Mouse (Mus musculus) gastrocnemius, adult 18-20 months (tissue): ENCODE data around the gene Cdkn2aipnl. TPM values are rescaled to one million over a fixed set of nuclear protein-coding genes. Genes with fewer than 3 reads are reported as not detected.

Source experiments
- DNase-seq: peaks from one replicate; pipeline ENCODE4 v3.0.0; 2021; ENCODE audit warnings: low spot score
- long read RNA-seq, 2 experiments: library from polyadenylated mRNA; stranded (forward); transcript quantifications; one replicate each; pipeline ENCODE4 v2.0.0; 2021
- total RNA-seq, 2 experiments: library from RNA; stranded (reverse); gene quantifications; 2 replicates each; pipeline ENCODE4 v1.2.3; 2021

Cdkn2aipnl gene
- total RNA-seq = 10 to 100 TPM; 24.3 to 27.2 TPM
- long read RNA-seq, experiment 1, transcript Cdkn2aipnl-201 (3 exons, 1,832 nt) = major isoform, 47 of 54 reads
- long read RNA-seq, experiment 1, partial matches to known transcripts = 5 of 54 reads
- long read RNA-seq, experiment 1, other reads (novel, unspliced or antisense) = 2 of 54 reads
- long read RNA-seq, experiment 2, transcript Cdkn2aipnl-201 (3 exons, 1,832 nt) = major isoform, 57 of 72 reads
- long read RNA-seq, experiment 2, partial matches to known transcripts = 12 of 72 reads
- long read RNA-seq, experiment 2, other reads (novel, unspliced or antisense) = 3 of 72 reads

- peak; percentile 98 for DNase-seq
Measured at GRCm38 (mm10) chr11:51967443-51968401, at the start of gene Cdkn2aipnl. Cdkn2aipnl (plus strand) TSS chr11:51967661.

GRCm38 (mm10) chr11:51917951-51918350 is 49.5 kb upstream of the Cdkn2aipnl start:
- no peak for DNase-seq

DNA sequence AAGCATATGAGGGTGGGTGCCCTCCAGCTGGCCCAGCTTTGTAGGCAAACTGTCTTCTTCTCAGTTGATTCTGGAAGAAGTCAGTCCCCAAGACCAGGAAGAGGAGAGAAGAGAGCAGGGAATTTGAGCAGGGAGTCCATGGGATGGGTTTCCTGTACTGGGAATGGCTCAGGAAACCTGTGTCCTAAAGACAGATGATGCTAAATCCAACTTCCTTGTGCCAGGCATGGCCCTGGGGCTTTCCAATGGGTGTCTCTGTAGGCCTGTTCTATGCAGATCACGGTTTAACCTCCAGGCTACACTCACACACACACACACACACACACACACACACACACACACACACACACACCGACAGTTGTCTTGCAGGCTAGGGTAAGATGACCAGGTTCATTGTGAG is 48.9 kb upstream of the Cdkn2aipnl start:
- DNase-seq = no peak

GRCm38 (mm10) chr11:51921355-51922125 is 45.9 kb upstream of the Cdkn2aipnl start:
- peak; percentile 89 for DNase-seq

DNA sequence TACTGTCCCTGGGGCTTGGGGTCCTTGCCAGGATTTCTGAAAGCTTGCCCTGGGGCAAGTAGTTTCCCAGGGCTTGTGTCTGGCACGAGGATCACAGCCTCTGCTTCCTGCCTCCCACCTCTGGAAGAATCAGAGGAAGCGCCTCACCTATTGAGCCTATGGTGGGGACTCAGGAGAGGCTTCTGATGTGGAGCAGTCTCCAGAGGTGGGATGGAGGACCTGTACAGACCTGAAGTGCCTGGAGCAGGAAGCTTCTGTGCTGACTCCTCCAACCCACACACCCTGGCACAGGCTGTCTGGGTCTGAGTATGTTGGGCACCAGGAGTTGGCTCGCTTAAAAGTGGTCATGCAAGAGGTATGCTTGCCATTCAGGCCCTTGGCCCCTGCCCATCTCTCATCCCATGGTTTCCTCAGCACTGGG is 45.0 kb upstream of the Cdkn2aipnl start:
- peak; percentile 53 for DNase-seq

DNA sequence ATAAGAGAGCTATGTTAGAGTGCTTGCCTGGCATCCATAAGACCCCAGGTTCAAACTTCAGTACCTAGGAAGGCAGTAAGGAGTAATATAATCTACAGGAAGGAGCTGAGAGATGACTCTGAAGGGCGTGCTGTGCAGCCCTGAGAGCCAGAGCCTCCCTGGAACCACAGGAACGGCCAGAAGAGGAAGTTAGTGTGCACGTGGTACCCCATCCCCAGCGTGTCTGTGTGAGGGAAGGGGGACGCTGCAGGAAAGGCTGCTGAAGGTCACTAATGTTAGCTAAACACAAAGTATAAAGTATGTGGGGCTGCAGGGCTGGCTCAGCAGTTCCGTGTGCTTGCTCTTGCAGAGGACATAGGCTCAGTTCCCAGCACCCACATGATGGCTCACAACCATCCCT is 41.9 kb upstream of the Cdkn2aipnl start:
- no peak for DNase-seq

DNA sequence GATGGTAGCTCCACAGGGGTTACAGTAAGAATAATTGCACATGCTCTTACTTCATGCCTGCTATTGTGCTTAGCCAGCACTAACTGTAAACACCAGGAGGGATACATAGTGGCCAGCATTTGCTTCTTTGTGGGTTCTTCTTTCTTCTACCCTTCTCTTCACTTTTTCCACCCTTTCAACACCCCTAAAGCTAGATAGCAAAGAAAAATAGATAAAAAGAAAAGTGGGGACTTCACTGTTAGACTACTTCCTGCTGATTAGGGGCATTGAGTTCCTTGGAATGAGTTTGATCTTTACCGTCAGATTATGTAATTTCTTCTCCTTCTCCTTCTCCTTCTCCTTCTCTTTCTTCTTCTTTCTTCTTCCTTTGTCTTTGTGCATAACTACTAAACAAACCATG is 41.1 kb upstream of the Cdkn2aipnl start:
- DNase-seq = no peak

DNA sequence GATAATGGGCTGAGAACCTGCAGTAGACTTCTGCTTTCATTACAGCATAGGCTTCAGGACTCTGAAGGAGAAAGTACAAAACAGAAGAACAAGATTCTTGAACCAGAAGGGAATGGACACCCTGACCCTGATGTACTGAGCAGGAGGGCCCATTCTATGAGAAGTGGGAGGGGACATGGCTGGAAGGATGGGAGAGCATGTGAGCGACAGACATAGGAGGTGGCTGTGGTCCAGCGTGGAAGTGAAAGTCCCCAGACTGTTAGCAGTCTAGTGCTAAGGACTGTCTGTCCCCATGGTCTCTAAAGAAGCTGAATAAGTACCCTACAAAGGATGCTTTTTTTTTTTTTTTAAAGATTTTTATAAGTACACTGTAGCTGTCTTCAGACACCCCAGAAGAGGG is 40.4 kb upstream of the Cdkn2aipnl start:
- DNase-seq = no peak

- no peak for DNase-seq
Measured at GRCm38 (mm10) chr11:51931138-51931537, 36.3 kb upstream of the Cdkn2aipnl start.

GRCm38 (mm10) chr11:51931790-51932189 is 35.7 kb upstream of the Cdkn2aipnl start:
- no peak for DNase-seq

GRCm38 (mm10) chr11:51934230-51934629 is 33.2 kb upstream of the Cdkn2aipnl start:
- DNase-seq = no peak

DNA sequence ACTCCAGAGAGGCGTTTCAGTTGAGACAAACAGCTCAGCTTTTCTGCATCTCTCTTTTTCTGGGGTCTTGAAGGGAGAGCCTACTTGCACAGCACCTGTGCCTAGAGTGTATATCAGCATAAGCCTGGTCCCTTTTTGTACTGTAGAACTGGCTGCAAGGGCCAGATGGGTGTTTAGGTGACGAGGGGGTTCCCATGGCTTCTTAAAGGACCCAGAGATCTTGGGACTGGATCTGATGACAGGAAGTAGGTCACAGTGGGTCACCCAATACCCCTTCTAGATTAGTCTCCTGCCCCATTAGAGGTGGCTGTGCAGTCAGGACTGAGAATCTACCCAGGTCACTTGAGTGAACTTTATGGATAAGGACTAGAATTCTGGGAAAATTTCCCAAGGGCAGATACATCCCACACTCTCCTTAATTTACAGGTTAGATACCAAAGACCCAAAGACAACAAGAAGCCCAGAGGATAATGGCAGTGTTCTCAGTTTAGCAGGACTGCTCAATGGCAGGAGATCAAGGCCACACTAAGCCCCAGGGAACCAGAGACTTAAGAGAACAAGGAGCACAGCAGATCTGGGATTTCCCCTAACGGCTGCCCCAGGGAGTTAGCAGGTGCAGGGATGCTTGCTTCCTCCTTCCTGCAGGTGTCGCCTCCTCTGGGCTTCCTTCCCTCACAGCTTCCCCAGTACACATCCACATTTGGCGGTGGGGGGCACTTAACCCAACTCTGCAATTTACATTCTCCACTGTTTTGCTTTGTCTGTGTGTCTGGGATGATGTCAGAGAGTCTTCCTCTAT is 31.6 kb upstream of the Cdkn2aipnl start:
- no peak for DNase-seq

DNA sequence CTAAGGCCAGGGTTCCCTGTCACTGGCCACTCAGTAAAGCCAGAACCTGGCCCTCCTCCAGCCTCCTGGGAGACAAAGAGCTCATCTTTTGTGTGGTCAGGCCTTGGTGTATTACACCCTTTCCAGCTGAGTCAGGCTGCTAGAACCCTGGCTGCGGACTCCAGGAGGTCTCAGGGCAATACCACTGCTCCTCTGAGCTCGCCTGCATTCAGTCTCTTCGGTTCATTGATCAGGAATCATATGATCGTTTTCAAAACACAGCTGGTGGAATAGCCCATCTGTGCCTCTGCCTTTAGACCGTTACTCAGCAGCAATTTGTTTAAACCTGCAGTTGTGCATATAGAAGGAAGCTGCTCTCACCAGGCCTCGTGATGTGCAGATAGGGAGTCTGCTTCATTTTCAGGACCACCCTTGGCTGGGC is 30.1 kb upstream of the Cdkn2aipnl start:
- no peak for DNase-seq

DNA sequence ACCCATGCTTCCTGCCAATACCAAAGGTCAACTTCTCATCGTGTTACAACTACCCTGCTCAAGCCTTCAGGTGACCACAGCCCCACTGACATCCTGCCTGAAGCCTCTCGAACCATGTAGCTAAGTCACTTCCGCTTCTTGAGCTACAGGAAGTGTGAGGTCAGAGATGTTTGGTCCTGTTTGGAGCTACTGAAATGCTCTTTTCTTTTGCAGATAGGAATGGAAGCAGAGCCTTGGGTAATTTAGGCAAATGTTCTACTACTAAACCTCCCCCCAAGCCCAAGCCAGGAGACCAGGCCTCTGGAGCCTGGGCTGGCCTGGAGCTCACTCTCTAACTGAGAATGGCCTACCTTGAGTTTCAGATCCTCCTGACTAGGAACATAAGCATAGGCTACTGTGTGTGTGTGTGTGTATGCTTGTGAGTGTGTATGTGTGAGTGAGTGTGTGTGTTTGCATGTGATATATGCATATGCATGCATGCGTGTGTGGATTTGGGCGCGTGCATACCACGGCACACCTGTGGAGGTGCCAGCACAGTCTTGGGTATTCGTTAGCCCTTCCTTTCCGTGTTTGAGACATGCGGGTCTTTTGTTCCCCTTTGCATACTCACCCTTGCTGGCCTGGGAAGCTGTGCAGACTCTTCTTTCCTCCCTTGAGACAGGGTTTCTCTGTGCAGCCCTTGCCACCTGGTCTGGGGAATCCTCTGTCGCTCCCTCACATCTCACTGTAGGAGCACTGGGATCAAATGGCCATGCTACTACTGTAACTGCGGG is 28.5 kb upstream of the Cdkn2aipnl start:
- DNase-seq = no peak

DNA sequence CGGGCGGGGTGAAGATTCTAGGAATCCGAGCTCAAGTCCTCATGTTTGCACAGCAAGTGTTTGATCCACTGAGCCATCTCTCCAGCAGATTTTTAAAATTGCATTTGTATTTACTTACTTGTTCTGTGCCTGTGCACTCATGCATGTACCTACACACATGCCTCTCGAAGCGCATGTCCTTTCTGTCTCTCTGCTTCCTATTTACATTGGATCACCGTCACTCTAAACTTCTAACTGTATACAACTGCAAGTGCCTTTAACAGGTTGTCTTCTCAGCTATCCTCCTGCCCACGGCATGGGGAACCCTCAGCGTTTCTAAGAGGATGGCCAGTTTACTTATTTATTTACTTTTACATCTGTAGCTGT is 27.9 kb upstream of the Cdkn2aipnl start:
- no peak for DNase-seq

DNA sequence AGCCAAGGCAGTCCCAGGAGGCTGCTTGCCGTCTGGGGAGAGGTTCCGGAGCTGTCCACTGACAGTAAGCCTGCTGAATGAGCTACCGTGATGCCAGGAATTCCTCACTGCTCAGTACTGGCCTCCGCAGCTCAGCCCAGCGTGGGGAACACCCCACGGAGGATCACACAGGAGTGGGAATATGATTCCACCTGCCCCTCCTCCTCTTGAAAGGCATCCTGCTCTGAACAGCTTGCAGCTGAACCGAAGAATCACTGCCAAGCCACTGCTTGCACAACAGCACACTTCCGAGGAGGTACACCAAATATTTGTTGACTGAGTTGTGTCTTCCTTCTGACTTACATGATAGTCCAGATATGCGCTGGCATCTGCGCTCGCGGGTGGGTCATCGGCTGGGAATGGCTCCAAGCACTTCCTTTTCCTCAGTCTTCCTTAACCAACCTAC is 26.9 kb upstream of the Cdkn2aipnl start:
- DNase-seq = peak; percentile 82

GRCm38 (mm10) chr11:51942602-51943499 is 24.6 kb upstream of the Cdkn2aipnl start:
- DNase-seq = peak; percentile 71

GRCm38 (mm10) chr11:51943500-51943841 is 24.0 kb upstream of the Cdkn2aipnl start:
- no peak for DNase-seq

DNA sequence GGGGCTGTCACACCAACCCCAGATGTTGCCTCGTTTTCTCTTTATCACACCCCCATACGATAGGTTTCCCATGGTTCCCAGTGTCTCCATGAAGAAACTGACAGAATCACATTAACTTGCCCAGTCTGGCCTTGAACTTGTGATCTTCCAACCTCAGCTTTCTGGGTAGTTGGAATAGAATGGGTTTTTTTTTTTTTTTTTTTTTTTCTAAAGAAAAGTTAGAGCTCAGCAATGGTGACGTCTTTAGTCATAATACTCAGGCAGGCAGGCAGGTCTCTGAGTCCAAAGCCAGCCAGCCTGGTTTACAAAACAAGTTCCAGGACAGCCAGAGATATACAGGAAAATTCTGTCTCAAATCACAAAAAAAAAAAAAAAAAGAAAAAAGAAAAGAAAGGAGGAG is 23.2 kb upstream of the Cdkn2aipnl start:
- DNase-seq = no peak
